In the genomic region with DNA sequence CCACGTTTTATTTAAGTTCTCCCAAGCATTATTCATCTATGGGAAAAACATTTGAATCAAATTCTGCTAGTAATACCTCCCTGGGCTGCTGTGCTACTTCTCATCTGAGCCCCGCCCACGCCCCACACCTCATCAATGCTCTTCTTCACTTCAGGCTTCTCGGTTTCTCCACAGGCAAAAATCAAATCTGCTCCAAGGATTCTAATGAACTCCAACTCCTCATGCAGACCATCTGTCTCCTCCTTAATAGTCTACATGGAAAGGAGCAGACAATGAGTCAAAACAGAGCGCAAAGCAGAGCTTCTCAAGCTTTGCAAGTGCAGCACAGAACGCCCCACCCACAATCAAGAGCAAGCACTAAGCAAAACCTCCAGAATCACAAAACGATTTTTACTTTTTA, we compare ENCODE assay signal across 19 mouse cellular contexts. TPM values are rescaled to one million over a fixed set of nuclear protein-coding genes. Genes with fewer than 3 reads are reported as not detected.
DNase-seq lines count a peak whose midpoint lies in the region.
"Had no signal": no experiment of that assay in that cellular context is flagged by ENCODE, and none has a peak within 500 bp of the region (broad histone marks: within the 10 kb centered on the region; RNA-seq: fewer than 3 reads in every experiment).

No protein-coding gene starts in this region.

- intact Hi-C loops in left cerebral cortex, postnatal 36 days (cut with DNase I): loop anchor here (5.0 to 10.0 kb wide), 2 partner anchors 64 to 122 kb away; no protein-coding TSS in a partner anchor

- DNase-seq in heart, adult 11 months: peak; percentile 27
- DNase-seq in heart, postnatal 4 days: no peak
- peak; percentile 89 for DNase-seq in right cerebral cortex, adult 18-20 months
- no peak for DNase-seq in right cerebral cortex, postnatal 10 days (ENCODE audit: low spot score in 2 of 2)
- DNase-seq in layer of hippocampus, adult 9-11 months: peak; percentile 84
- peak; percentile 57 to 61 for DNase-seq in left cerebral cortex, postnatal 36 days (ENCODE audit: low spot score in 2 of 2)
- no peak for DNase-seq in urinary bladder, postnatal 25 days (ENCODE audit: low spot score)
- no peak for DNase-seq in cerebellum, postnatal 14 days
- DNase-seq: adrenal gland, postnatal 10 days; cerebellum, adult 9-11 months; embryo, embryonic 11 days; gastrocnemius, postnatal 10 days; heart, adult 18-20 months; kidney, adult 11 months; lung, postnatal 10 days had no signal

RNA-seq across cellular contexts. Expression of a gene that starts 40.1 kb away (rescaled TPM):
- under 1 TPM in 1 of 2 experiments, not detected in 1; 0.14 TPM for total RNA-seq in heart, postnatal 4 days (2021)
- total RNA-seq in left cerebral cortex, postnatal 36 days (2021): under 1 TPM in 1 of 2 experiments, not detected in 1; 0.32 TPM
- total RNA-seq: heart, adult 18-20 months; megakaryocyte, adult 5-6 weeks; neutrophil, adult 5-6 weeks had no signal

RNA-seq across cellular contexts. Expression of a gene that starts 59.7 kb away (rescaled TPM):
- not detected for total RNA-seq in heart, postnatal 4 days (2021)
- total RNA-seq in left cerebral cortex, postnatal 36 days (2021): not detected
- total RNA-seq: heart, adult 18-20 months; heart, postnatal 25 days; layer of hippocampus, postnatal 25 days; megakaryocyte, adult 5-6 weeks; neutrophil, adult 5-6 weeks had no signal

Comparison
In these comparisons a context has a peak if more than half of its experiments do, and no peak if none do; other contexts are left out.
1. DNase-seq: peak in heart, adult 11 months (single experiment), right cerebral cortex, adult 18-20 months (single experiment), layer of hippocampus, adult 9-11 months (single experiment) and left cerebral cortex, postnatal 36 days (2 of 2); none in heart, postnatal 4 days (single experiment), right cerebral cortex, postnatal 10 days (0 of 2), urinary bladder, postnatal 25 days (single experiment) and cerebellum, postnatal 14 days (0 of 2).